Mouse (Mus musculus): ENCODE results near the gene Btd.
"Not testable (repeated sequence)": the region's sequence is repeated elsewhere in the genome, so short reads cannot be mapped to it uniquely, and the experiment has no call there.

The Btd gene

GRCm38 (mm10) chr14:31640890-31641505, at the start of gene Btd, which contains the start of gene Hacl1:
TSS of gene Btd (plus strand) at chr14:31641028.
TSS of gene Hacl1 (minus strand) at chr14:31641286.
- peak; percentile 85 for DNase-seq (ENCODE audit: low spot score)

DNA sequence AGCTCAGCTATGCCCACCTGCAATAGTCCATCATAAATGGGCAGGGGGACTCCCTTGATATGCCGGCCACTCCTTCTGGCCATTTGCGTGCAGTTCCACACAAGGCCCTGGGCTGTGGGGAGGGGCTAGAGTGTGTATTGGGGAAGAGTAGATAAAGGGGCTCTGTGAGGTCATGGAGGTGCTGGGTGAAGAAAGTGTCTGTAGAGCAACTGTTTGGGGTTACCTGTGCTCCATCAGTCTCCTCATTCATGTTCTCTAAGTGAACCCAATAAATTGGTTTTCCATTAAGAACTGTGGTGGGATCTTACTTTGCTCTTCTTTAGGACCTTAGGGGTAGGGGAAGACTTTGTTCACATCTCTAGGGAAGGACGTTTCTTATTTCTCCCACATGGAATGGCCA, 49.6 kb upstream of the Btd start, which contains the start of gene Colq:
Gene Colq (minus strand): TSS at position 101 of the 400 bp plus-strand sequence.
- no peak for DNase-seq (ENCODE audit: low spot score)

GRCm38 (mm10) chr14:31593036-31593435, 47.8 kb upstream of the Btd start:
- no peak for DNase-seq (ENCODE audit: low spot score)

- no peak for DNase-seq (ENCODE audit: low spot score)
These were observed 46.1 kb upstream of the Btd start for GRCm38 (mm10) chr14:31594693-31595092.

DNA sequence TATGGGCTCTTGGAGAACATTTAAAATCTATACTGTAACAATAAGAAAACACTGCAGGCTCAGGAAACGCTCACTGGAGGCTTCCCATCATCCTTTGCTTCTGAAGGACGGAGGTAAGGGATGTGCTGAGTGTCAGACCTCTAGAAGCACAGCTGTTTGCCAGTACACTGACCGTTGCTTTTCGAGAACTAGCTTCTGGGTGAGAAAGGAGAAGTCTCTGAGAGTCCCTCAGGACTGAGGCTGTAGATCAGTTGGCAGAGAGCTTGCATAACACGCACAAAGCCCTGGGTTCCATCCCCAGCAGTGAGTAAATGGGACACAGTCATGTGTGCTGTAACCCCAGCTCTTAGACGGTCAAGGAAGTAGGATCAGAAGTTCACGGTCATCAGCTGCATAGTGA, 44.4 kb upstream of the Btd start:
- no peak for DNase-seq (ENCODE audit: low spot score)

- no peak for DNase-seq (ENCODE audit: low spot score)
These were observed 43.4 kb upstream of the Btd start for GRCm38 (mm10) chr14:31597446-31597845.

DNA sequence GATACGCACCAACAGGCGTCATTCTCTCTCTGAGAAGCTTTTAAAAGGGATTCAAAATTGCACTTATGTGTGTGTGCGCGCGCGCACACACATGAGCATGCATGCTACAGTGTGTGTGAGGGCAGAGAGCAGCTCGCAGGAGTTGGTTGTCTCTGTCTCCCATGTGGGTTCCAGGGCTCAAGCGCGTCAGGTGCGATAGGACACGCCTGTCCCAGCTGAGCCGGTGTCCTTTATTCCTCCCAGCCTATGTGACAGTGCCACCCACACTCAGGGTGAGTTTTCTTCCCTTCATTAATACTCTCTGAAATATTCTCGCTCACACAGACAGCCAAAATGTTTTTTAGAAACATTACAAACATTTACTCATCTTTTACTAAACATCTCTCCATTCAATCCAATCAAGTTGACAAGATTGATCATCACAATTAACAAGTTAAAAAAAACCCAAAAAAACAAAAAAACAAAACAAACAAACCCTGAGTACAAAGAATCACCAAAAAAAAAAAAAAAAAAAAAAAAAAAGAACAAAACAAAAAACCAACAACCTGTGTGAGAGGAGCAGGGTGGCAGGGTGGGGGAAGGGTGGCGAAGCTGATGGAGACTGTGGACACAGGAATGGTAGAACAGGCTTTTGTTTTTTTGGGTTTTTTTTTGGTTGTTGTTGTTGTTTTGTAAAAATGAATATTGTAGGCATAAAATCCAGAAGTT, 38.8 kb upstream of the Btd start:
- DNase-seq (ENCODE audit: low spot score), result no peak

DNA sequence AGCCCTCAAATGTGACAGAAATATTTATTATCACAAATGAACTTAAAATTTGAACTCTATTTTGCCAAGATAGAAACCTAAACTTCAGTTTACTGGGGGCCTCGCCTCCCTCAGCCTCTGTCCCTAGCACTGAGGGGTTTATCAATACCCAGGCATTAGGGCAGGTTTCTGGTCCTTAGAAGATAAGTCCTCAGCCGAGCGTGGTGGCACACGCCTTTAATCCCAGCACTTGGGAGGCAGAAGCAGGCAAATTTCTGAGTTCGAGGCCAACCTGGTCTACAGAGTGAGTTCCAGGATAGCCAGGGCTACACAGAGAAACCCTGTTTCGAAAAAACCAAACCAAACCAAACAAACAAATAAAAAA, 38.2 kb upstream of the Btd start:
- not testable (repeated sequence) for DNase-seq (ENCODE audit: low spot score)

DNA sequence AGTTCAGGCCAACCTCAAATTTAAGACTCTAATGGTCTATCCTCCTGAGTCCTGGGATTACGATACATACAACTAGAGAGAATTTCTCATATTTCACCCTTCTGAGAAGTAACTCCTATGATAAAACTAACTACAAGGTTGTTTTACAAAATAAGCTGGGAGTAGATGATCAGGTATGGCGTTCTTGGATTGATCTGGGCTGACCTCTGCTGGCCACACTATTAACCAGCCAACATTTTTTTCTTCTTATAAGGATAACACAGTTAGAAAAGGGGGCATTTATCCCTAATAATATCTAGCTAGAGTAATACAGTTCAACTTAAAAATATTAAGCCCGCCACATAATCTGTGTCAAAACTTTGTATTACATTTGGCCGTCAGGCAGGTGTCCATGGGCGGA, 35.9 kb upstream of the Btd start:
- peak; percentile 56 for DNase-seq (ENCODE audit: low spot score)

GRCm38 (mm10) chr14:31605514-31605913, 35.3 kb upstream of the Btd start:
- no peak for DNase-seq (ENCODE audit: low spot score)

GRCm38 (mm10) chr14:31611986-31612385, 28.8 kb upstream of the Btd start:
- no peak for DNase-seq (ENCODE audit: low spot score)

DNA sequence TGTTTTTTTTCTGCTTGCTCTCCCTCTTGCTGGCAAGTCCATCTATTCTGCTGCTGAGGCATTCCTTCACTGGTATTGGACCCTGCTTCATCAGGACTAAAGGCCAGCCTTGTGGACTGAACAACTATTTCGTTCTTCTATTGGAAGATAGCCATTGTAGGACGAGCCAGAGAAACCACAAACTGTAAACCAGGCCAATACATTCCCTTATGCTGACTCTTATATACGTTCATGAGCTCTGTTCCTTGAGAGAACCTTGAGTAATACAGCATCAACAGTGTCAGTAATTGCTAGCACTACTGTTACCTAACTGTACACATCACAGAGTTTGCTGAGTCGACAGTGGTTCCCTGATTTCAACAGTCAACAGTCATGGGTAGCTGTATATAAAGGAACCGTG, 27.2 kb upstream of the Btd start:
- DNase-seq (ENCODE audit: low spot score), result no peak

DNA sequence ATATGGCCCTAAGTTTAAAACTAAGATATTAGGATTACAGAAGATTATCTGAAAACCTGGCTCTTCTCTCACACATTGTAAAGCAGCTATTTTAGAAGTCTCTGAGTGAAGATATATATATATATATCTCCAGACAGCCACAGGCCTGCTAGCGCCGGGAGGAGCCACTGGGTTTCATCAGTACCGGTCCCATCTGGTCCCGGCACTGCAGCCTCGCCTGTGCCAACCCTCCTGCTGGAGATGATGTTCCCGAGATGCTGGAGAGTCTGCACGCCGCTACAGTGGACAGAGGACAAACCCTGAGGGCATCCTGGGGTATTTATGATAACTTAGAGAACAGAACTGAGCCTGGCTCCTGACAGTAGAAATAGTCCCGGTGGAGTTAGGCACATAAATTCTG, 23.6 kb upstream of the Btd start:
- DNase-seq (ENCODE audit: low spot score), result no peak

DNA sequence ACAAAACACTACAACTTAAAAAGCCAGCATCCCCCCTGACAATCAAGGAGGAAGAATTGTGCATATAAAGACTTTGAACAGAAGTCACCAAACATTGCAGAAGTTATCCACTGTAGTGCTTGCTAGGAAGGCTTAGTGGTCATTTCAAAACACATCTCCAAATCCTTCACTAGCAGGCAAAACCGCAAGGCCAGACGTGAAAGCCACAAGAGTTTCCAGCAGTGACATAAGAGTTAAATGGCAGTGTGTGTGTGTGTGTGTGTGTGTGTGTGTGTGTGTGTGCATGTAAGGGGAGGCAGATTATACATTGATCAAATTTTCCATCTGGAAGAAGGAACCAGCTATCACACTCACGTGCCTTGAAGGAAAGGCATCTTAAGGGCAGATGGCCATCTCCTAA, 22.8 kb upstream of the Btd start:
- no peak for DNase-seq (ENCODE audit: low spot score)

DNA sequence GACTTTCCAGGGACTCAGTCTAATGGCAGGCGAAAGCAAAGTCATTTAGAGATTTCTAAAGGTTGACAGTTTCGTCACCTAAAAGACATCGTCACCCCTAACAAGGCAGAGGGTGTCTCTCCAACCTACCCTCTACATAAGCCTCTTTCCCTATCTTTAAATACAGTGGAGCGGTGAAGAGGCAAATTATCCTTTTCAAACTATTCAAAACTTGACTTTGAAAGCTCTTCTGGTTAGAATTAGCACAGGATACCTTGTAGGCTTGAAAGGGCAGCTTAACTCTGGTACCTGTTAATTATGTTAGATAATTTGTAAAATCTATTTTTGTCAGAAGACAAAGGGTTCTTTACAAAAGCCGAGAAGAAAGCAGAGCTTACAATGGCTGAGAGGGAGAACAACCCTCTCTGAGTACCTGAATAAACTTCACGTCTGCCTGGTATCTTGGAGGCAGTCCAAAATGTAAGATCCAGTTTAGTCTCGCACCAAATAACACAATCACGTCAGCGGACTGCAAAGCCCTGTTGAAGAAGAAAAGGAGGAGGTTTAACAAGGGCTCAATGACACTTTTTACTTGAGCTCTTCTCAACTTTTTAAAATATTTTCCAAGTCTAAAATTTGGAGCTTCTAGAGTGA, 20.1 kb upstream of the Btd start:
- DNase-seq (ENCODE audit: low spot score), result no peak

- DNase-seq (ENCODE audit: low spot score), result no peak
These were observed 18.1 kb upstream of the Btd start for GRCm38 (mm10) chr14:31622748-31623147.

DNA sequence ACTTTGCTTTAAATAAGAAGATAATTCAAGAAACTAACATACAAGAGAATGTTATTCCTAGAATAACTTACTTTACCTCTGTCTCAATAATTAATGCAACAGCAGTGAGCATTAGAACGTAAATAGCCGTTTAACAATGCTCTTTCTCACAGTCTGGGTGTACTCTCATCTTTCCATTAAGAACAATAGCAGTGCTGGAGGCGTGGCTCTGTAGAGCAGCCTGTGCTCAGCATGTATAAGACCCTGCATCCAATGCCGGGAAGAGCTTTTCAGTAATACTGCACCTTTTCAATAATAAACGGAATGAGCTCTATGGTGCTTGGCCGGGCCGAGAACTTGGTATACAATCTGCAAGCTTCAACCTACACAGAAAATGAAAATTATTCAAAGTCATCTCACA, 10.2 kb upstream of the Btd start:
- no peak for DNase-seq (ENCODE audit: low spot score)

- DNase-seq (ENCODE audit: low spot score), result peak; percentile 61
These were observed 410 bp upstream of the Btd start, which contains the start of gene Gm49387 for GRCm38 (mm10) chr14:31640346-31640889. TSS of gene Gm49387 (minus strand) at chr14:31640878.

DNA sequence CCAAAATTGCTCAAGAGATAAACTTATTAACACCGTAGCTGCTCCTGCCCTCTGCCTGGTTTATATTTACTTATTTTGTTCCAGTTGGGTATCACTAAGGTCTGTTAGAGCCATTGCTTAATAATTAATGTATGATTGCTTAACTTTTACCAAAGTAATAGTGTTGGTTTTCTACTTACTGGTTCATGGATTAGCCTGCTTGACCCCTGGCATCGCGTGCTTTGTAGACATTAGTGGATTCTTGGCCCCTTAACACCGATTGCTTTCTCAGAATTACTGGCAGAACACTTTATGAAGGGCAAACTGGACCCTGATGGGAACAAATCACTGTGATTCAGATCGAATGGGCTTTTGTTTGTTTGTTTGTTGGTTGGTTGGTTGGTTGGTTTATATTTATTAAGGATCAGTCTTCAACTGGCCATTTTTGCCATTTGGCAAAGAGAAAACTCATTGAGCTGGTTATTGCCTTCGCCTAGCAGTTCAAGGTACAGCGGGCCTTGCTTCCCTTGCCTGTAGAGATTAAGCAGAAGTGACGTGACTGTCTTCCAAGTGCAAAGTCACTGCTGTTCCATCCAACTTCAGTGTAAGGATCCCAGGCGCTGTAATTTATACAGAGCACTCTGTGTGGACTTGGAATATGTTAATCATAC, 803 bp downstream of the Btd start:
- no peak for DNase-seq (ENCODE audit: low spot score)

DNA sequence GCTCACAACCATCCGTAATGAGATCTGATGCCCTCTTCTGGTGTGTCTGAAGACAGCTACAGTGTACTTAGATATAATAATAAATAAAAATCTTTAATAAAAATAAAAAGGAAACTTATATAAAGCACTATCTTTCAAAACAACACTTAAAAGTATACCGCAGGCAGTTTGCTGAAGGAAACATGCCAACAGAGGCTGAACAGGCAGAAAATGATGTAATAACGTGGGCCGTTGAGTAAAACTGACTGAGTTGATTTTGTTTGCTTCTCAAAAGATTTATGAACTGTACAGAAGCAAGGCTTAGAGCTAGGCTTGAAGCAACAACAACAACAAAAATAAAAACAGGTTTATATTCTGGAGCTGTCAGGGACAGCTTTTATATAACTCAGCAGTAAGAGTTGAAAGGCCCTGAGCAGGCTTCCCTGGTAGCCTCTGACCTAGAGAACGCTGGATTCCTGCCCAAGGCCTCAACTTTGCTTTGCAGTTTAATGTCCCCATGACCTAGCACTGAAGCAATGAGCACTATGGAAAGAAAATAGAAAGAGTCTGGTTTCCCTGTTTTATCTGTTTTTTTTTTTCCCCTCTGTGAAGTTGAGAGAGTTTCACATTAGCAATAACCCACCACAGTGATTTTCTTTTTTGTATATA, 3.5 kb downstream of the Btd start:
- no peak for DNase-seq (ENCODE audit: low spot score)

- no peak for DNase-seq (ENCODE audit: low spot score)
These were observed 4.2 kb downstream of the Btd start for GRCm38 (mm10) chr14:31644931-31645547.

- DNase-seq (ENCODE audit: low spot score), result no peak
These were observed 5.1 kb downstream of the Btd start for GRCm38 (mm10) chr14:31645920-31646319.
